Mouse (Mus musculus): Measurements from ENCODE around the gene Tmem156. TPM values are rescaled to one million over a fixed set of nuclear protein-coding genes. Genes with fewer than 3 reads are reported as not detected.
A peak's percentile ranks its signal among the peaks of the same experiment; 100 is the strongest.

The Tmem156 gene
- polyA plus RNA-seq, 1 experiment from 2014 or later, result 1.6 TPM

GRCm38 (mm10) chr5:65081836-65082235 lies 10.1 kb downstream of the Tmem156 start:
- DNase-seq (ENCODE audit: low spot score), result no peak
- Histone ChIP-seq H3K27me3 (ENCODE audit: control insufficient read depth, insufficient read depth, low read length) (no peaks in the 10 kb centered on the region), H3K4me2 (replicated peaks; ENCODE audit: low read depth) (no peak overlapping the region), H3K9me3 (ENCODE audit: control insufficient read depth, low read length) (no peaks in the 10 kb centered on the region), H3K27ac (replicated peaks) (no peak overlapping the region), H3K9ac (ENCODE audit: low read length) (no peak overlapping the region), H3K4me1 (replicated peaks; ENCODE audit: control insufficient read depth, insufficient read depth) (no peaks in the 10 kb centered on the region), H3K36me3 (ENCODE audit: control insufficient read depth, insufficient read depth, low read length) (no peaks in the 10 kb centered on the region), H3K4me3 (ENCODE audit: low read depth, low read length) (no peak overlapping the region)
- no peak for ATAC-seq (ENCODE audit: low FRiP score, low TSS enrichment)
- WGBS, result 86% methylated on average over 4 of the region's 4 CpGs
- TF ChIP-seq EP300 (optimal IDR thresholded peaks at IDR 0.05), result no peak
- TF ChIP-seq CTCF (IDR thresholded peaks at IDR 0.05; ENCODE audit: low read depth), result no peak

GRCm38 (mm10) chr5:65079881-65080280 lies 12.1 kb downstream of the Tmem156 start:
- ATAC-seq (ENCODE audit: low FRiP score, low TSS enrichment) (no peak), DNase-seq (ENCODE audit: low spot score) (no peak)
- WGBS, result 15% methylated on average over 9 of the region's 9 CpGs
- peak overlapping the region; percentile 35 for H3K9ac ChIP-seq (ENCODE audit: low read length)
- H3K4me2 ChIP-seq (replicated peaks; ENCODE audit: low read depth), result peak overlapping the region; percentile 38
- peak overlapping the region; percentile 31 for H3K4me3 ChIP-seq (ENCODE audit: low read depth, low read length)
- no peaks in the 10 kb centered on the region for H3K9me3 ChIP-seq (ENCODE audit: control insufficient read depth, low read length)
- H3K27me3 ChIP-seq (ENCODE audit: control insufficient read depth, insufficient read depth, low read length), result no peaks in the 10 kb centered on the region
- no peak overlapping the region; the same call in 1 of the 2 replicates for H3K27ac ChIP-seq (replicated peaks)
- no peaks in the 10 kb centered on the region for H3K36me3 ChIP-seq (ENCODE audit: control insufficient read depth, insufficient read depth, low read length)
- no peaks in the 10 kb centered on the region for H3K4me1 ChIP-seq (replicated peaks; ENCODE audit: control insufficient read depth, insufficient read depth)
- TF ChIP-seq CTCF (IDR thresholded peaks at IDR 0.05; ENCODE audit: low read depth), result no peak
- TF ChIP-seq EP300 (optimal IDR thresholded peaks at IDR 0.05), result no peak

- Histone ChIP-seq H3K4me2 (replicated peaks; ENCODE audit: low read depth) (no peak overlapping the region), H3K36me3 (ENCODE audit: control insufficient read depth, insufficient read depth, low read length) (no peaks in the 10 kb centered on the region), H3K9me3 (ENCODE audit: control insufficient read depth, low read length) (no peaks in the 10 kb centered on the region), H3K27ac (replicated peaks) (no peak overlapping the region), H3K4me3 (ENCODE audit: low read depth, low read length) (no peak overlapping the region), H3K27me3 (ENCODE audit: control insufficient read depth, insufficient read depth, low read length) (no peaks in the 10 kb centered on the region), H3K4me1 (replicated peaks; ENCODE audit: control insufficient read depth, insufficient read depth) (no peaks in the 10 kb centered on the region), H3K9ac (ENCODE audit: low read length) (no peak overlapping the region)
- no peak for ATAC-seq (ENCODE audit: low FRiP score, low TSS enrichment)
- no peak for DNase-seq (ENCODE audit: low spot score)
- 96% methylated on average over 4 of the region's 4 CpGs for WGBS
- TF ChIP-seq EP300 (optimal IDR thresholded peaks at IDR 0.05) (no peak), CTCF (IDR thresholded peaks at IDR 0.05; ENCODE audit: low read depth) (peak; percentile 6; the same call in 1 of the 2 replicates)
Measured at GRCm38 (mm10) chr5:65078081-65078480, 13.9 kb downstream of the Tmem156 start.

- H3K9ac ChIP-seq (ENCODE audit: low read length), result no peak overlapping the region
- TF ChIP-seq EP300 (optimal IDR thresholded peaks at IDR 0.05) (no peak), CTCF (IDR thresholded peaks at IDR 0.05; ENCODE audit: low read depth) (no peak)
- H3K36me3 ChIP-seq (ENCODE audit: control insufficient read depth, insufficient read depth, low read length), result no peaks in the 10 kb centered on the region
- H3K4me3 ChIP-seq (ENCODE audit: low read depth, low read length), result no peak overlapping the region
- no peaks in the 10 kb centered on the region for H3K4me1 ChIP-seq (replicated peaks; ENCODE audit: control insufficient read depth, insufficient read depth)
- no peaks in the 10 kb centered on the region for H3K27me3 ChIP-seq (ENCODE audit: control insufficient read depth, insufficient read depth, low read length)
- DNase-seq (ENCODE audit: low spot score) (no peak), ATAC-seq (ENCODE audit: low FRiP score, low TSS enrichment) (no peak)
- no peaks in the 10 kb centered on the region for H3K9me3 ChIP-seq (ENCODE audit: control insufficient read depth, low read length)
- H3K4me2 ChIP-seq (replicated peaks; ENCODE audit: low read depth), result no peak overlapping the region
- WGBS, result 41% methylated on average over 3 of the region's 3 CpGs
- H3K27ac ChIP-seq (replicated peaks), result no peak overlapping the region
Measured at GRCm38 (mm10) chr5:65076748-65077147, 15.2 kb downstream of the Tmem156 start.

- Histone ChIP-seq H3K27ac (replicated peaks) (no peak overlapping the region), H3K4me1 (replicated peaks; ENCODE audit: control insufficient read depth, insufficient read depth) (no peaks in the 10 kb centered on the region), H3K9me3 (ENCODE audit: control insufficient read depth, low read length) (no peaks in the 10 kb centered on the region), H3K27me3 (ENCODE audit: control insufficient read depth, insufficient read depth, low read length) (no peaks in the 10 kb centered on the region), H3K4me2 (replicated peaks; ENCODE audit: low read depth) (no peak overlapping the region), H3K4me3 (ENCODE audit: low read depth, low read length) (no peak overlapping the region), H3K9ac (ENCODE audit: low read length) (no peak overlapping the region), H3K36me3 (ENCODE audit: control insufficient read depth, insufficient read depth, low read length) (no peaks in the 10 kb centered on the region)
- ATAC-seq (ENCODE audit: low FRiP score, low TSS enrichment) (no peak), DNase-seq (ENCODE audit: low spot score) (no peak)
- 69% methylated on average over 2 of the region's 2 CpGs for WGBS
- no peak for TF ChIP-seq EP300 (optimal IDR thresholded peaks at IDR 0.05)
- peak; percentile 51 for TF ChIP-seq CTCF (IDR thresholded peaks at IDR 0.05; ENCODE audit: low read depth)
Measured at GRCm38 (mm10) chr5:65076087-65076486, 15.8 kb downstream of the Tmem156 start.

GRCm38 (mm10) chr5:65074693-65075092 lies 17.2 kb downstream of the Tmem156 start:
- DNase-seq (ENCODE audit: low spot score) (no peak), ATAC-seq (ENCODE audit: low FRiP score, low TSS enrichment) (no peak)
- TF ChIP-seq CTCF (IDR thresholded peaks at IDR 0.05; ENCODE audit: low read depth) (peak; percentile 60), EP300 (optimal IDR thresholded peaks at IDR 0.05) (no peak)
- no peaks in the 10 kb centered on the region for H3K36me3 ChIP-seq (ENCODE audit: control insufficient read depth, insufficient read depth, low read length)
- H3K4me3 ChIP-seq (ENCODE audit: low read depth, low read length), result no peak overlapping the region
- H3K9ac ChIP-seq (ENCODE audit: low read length), result no peak overlapping the region
- no peak overlapping the region for H3K4me2 ChIP-seq (replicated peaks; ENCODE audit: low read depth)
- no peaks in the 10 kb centered on the region for H3K9me3 ChIP-seq (ENCODE audit: control insufficient read depth, low read length)
- H3K27me3 ChIP-seq (ENCODE audit: control insufficient read depth, insufficient read depth, low read length), result no peaks in the 10 kb centered on the region
- H3K4me1 ChIP-seq (replicated peaks; ENCODE audit: control insufficient read depth, insufficient read depth), result no peaks in the 10 kb centered on the region
- no peak overlapping the region for H3K27ac ChIP-seq (replicated peaks)
- WGBS, result 53% methylated on average over 7 of the region's 7 CpGs

All from stomach, postnatal 0 days (tissue).